Mouse (Mus musculus): ENCODE data around the gene Cfap61. TPM values are rescaled to one million over a fixed set of nuclear protein-coding genes. Genes with fewer than 3 reads are reported as not detected.
A peak's percentile ranks its signal among the peaks of the same experiment; 100 is the strongest.

Gene Cfap61
- polyA plus RNA-seq, 1 experiment from 2014 or later, result not detected

DNA sequence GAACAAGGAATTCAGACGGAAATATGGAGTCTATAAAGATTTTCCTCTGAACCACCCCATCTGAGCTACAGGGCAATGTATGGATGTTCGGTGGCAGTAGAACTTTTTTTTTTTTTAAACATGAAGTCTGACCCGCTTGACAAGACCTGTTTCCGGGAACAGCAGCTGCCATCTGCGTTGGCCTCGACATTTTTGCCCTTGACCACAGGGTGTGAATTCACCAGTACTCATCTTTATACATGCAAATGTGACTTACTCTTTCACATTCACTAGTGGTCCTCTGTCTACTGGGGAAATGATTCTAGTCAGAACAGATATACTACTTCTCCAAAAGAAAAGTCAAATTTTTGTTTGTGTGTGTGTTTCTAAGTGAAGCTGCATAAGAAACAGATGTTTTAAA lies 291.2 kb downstream of the Cfap61 start:
- Histone ChIP-seq H3K9me3 (ENCODE audit: low read length) (no peaks in the 10 kb centered on the region), H3K27me3 (ENCODE audit: insufficient read depth, low read length) (peaks cover 68% of the 10 kb centered on the region), H3K9ac (replicated peaks) (no peak overlapping the region), H3K4me1 (ENCODE audit: insufficient read depth) (peaks cover 23% of the 10 kb centered on the region), H3K36me3 (replicated peaks; ENCODE audit: insufficient read depth, low read length) (no peaks in the 10 kb centered on the region), H3K27ac (ENCODE audit: low read depth) (no peak overlapping the region), H3K4me3 (ENCODE audit: low read depth, low read length) (no peak overlapping the region), H3K4me2 (ENCODE audit: low read depth, low read length) (no peak overlapping the region)
- TF ChIP-seq EP300 (IDR thresholded peaks at IDR 0.05; ENCODE audit: low read depth) (no peak), CTCF (IDR thresholded peaks at IDR 0.05; ENCODE audit: low read depth) (no peak)
- WGBS (ENCODE audit: insufficient replicate concordance), result 13% methylated on average over 6 of the region's 6 CpGs
- DNase-seq, result no peak
- no peak for ATAC-seq

DNA sequence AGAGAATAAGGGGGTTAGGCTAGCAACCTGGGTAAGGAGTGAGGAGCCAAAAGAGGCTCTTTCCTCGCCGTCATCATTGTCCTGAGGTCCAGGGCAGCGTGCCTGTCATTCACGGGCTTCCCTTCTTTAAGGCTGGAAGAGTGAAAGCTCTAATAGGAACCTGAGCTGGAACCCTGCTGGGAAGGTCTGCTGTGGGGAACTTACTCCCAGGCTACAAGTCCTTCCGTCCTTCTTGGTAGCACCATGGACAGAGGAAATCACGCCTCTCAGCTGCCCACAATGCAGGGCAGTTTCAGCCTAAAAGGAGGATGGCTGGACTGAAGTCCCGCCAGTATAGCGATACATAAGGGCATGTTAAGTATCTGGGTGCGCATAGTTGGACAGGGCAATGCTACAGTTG lies 291.9 kb downstream of the Cfap61 start:
- Histone ChIP-seq H3K9me3 (ENCODE audit: low read length) (no peaks in the 10 kb centered on the region), H3K4me1 (ENCODE audit: insufficient read depth) (peaks cover 19% of the 10 kb centered on the region), H3K4me3 (ENCODE audit: low read depth, low read length) (no peak overlapping the region), H3K27me3 (ENCODE audit: insufficient read depth, low read length) (peaks cover 61% of the 10 kb centered on the region), H3K36me3 (replicated peaks; ENCODE audit: insufficient read depth, low read length) (no peaks in the 10 kb centered on the region), H3K27ac (ENCODE audit: low read depth) (no peak overlapping the region), H3K4me2 (ENCODE audit: low read depth, low read length) (no peak overlapping the region), H3K9ac (replicated peaks) (no peak overlapping the region)
- 6% methylated on average over 9 of the region's 9 CpGs for WGBS (ENCODE audit: insufficient replicate concordance)
- TF ChIP-seq CTCF (IDR thresholded peaks at IDR 0.05; ENCODE audit: low read depth) (no peak), EP300 (IDR thresholded peaks at IDR 0.05; ENCODE audit: low read depth) (no peak)
- DNase-seq (peak; percentile 33), ATAC-seq (no peak)

DNA sequence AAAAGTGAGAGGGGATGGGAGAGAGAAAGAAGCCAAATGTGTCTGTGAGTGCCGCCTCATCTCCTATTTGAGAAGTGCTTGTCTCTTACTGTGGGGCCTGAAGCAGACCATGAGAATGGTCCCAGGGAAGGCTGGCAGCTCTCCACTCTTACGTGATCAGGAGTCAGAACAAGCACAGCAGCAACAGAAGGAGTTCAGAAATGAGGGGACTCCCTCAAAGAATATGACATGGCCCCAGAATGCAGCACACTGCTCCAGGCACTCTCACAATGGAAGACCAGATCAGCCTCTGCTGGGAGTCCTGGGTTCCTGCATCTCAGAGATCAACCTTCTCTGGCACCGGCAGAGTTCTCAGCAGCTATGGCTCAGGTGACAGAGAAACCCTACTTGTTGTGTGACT lies 293.1 kb downstream of the Cfap61 start:
- DNase-seq, result no peak
- Histone ChIP-seq H3K9me3 (ENCODE audit: low read length) (no peaks in the 10 kb centered on the region), H3K36me3 (replicated peaks; ENCODE audit: insufficient read depth, low read length) (no peaks in the 10 kb centered on the region), H3K4me2 (ENCODE audit: low read depth, low read length) (no peak overlapping the region), H3K9ac (replicated peaks) (no peak overlapping the region), H3K4me3 (ENCODE audit: low read depth, low read length) (no peak overlapping the region), H3K27me3 (ENCODE audit: insufficient read depth, low read length) (peaks cover 52% of the 10 kb centered on the region), H3K4me1 (ENCODE audit: insufficient read depth) (peaks cover 9% of the 10 kb centered on the region; the same call in 1 of the 2 replicates), H3K27ac (ENCODE audit: low read depth) (no peak overlapping the region)
- WGBS (ENCODE audit: insufficient replicate concordance), result 54% methylated on average over 3 of the region's 3 CpGs
- ATAC-seq, result no peak
- TF ChIP-seq EP300 (IDR thresholded peaks at IDR 0.05; ENCODE audit: low read depth), result no peak
- TF ChIP-seq CTCF (IDR thresholded peaks at IDR 0.05; ENCODE audit: low read depth), result no peak

DNA sequence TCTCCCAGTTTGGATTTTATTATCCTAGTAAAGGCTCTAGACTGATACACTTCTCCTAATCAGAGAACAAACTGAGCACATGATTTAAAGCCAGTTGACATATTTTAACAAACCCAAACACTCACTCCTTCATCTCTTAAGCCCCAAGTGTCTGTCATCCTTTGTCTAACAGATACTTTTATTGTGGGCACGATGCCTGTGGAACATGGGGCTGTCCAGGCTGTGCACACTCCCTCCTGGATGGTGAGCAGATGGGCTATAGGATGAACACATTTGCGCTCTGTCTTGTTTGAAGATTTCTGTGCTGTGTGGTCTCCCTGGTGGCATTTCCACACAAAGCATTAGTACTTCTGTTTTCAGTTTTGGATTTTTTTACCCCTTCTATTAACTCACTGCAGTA lies 293.9 kb downstream of the Cfap61 start:
- no peak overlapping the region for H3K9ac ChIP-seq (replicated peaks)
- no peak for DNase-seq
- TF ChIP-seq CTCF (IDR thresholded peaks at IDR 0.05; ENCODE audit: low read depth) (no peak), EP300 (IDR thresholded peaks at IDR 0.05; ENCODE audit: low read depth) (no peak)
- 62% methylated on average over 2 of the region's 2 CpGs for WGBS (ENCODE audit: insufficient replicate concordance)
- H3K4me2 ChIP-seq (ENCODE audit: low read depth, low read length), result no peak overlapping the region
- no peak overlapping the region for H3K27ac ChIP-seq (ENCODE audit: low read depth)
- ATAC-seq, result no peak
- H3K4me3 ChIP-seq (ENCODE audit: low read depth, low read length), result no peak overlapping the region
- H3K27me3 ChIP-seq (ENCODE audit: insufficient read depth, low read length), result peaks cover 44% of the 10 kb centered on the region
- H3K36me3 ChIP-seq (replicated peaks; ENCODE audit: insufficient read depth, low read length), result no peaks in the 10 kb centered on the region
- H3K9me3 ChIP-seq (ENCODE audit: low read length), result no peaks in the 10 kb centered on the region
- H3K4me1 ChIP-seq (ENCODE audit: insufficient read depth), result peaks cover 1% of the 10 kb centered on the region; the same call in 1 of the 2 replicates

DNA sequence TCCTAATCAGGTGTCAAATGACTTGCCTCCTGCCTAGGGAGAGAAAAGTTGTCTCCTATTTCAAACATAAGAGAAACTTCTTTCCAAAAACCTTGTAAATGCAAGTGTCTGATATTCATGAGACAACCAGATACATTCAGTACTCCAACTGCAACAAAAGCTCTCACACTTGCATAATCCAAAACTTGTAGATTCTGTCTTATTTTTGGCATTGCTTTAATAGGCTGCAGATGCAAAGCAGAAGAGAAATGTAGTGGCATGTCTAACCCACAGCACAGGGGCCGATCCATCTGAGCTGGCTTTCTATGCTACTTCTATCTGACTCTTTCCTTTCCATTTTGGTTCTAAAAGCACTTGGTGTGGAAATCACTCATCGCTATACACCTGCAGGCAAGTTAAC lies 296.9 kb downstream of the Cfap61 start:
- H3K9ac ChIP-seq (replicated peaks), result no peak overlapping the region
- H3K27me3 ChIP-seq (ENCODE audit: insufficient read depth, low read length), result peaks cover 16% of the 10 kb centered on the region
- no peak overlapping the region for H3K4me3 ChIP-seq (ENCODE audit: low read depth, low read length)
- no peak for DNase-seq
- H3K36me3 ChIP-seq (replicated peaks; ENCODE audit: insufficient read depth, low read length), result no peaks in the 10 kb centered on the region
- no peak overlapping the region for H3K27ac ChIP-seq (ENCODE audit: low read depth)
- no peak for TF ChIP-seq EP300 (IDR thresholded peaks at IDR 0.05; ENCODE audit: low read depth)
- no peak for TF ChIP-seq CTCF (IDR thresholded peaks at IDR 0.05; ENCODE audit: low read depth)
- ATAC-seq, result no peak
- H3K4me1 ChIP-seq (ENCODE audit: insufficient read depth), result no peaks in the 10 kb centered on the region
- no peak overlapping the region for H3K4me2 ChIP-seq (ENCODE audit: low read depth, low read length)
- WGBS (ENCODE audit: insufficient replicate concordance), result 91% methylated on average over 2 of the region's 2 CpGs
- H3K9me3 ChIP-seq (ENCODE audit: low read length), result no peaks in the 10 kb centered on the region

DNA sequence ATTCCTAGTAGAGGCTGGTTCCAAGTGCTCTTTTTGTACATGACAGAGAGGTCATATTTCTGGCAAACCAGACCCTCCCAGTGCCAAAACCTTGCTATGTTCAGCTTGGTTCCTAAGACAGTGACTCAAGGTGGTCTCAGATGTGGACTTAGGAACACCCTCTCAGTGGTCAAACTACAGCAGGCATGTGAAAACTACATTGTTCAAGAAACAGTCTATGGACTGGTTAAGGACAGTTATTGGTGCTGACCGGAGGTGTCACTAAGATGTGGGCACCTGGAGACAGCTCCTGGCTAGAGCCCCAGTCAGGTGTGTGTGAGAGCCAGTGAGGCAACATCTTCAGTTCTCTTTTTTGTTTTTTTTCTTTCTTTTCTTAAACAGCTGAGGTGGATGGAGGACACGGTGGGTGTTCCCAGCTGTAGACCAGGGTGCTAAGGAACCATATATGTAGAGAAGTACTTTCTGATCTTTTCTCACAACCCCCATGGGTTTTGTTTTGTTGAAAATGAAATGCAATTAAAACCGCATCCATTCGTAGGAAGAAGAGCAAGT lies 304.7 kb downstream of the Cfap61 start:
- Histone ChIP-seq H3K36me3 (replicated peaks; ENCODE audit: insufficient read depth, low read length) (no peaks in the 10 kb centered on the region; the same call in 1 of the 2 replicates), H3K27me3 (ENCODE audit: insufficient read depth, low read length) (no peaks in the 10 kb centered on the region), H3K9me3 (ENCODE audit: low read length) (no peaks in the 10 kb centered on the region), H3K27ac (ENCODE audit: low read depth) (no peak overlapping the region), H3K9ac (replicated peaks) (no peak overlapping the region), H3K4me3 (ENCODE audit: low read depth, low read length) (no peak overlapping the region), H3K4me1 (ENCODE audit: insufficient read depth) (no peaks in the 10 kb centered on the region), H3K4me2 (ENCODE audit: low read depth, low read length) (no peak overlapping the region)
- no peak for TF ChIP-seq EP300 (IDR thresholded peaks at IDR 0.05; ENCODE audit: low read depth)
- no peak for TF ChIP-seq CTCF (IDR thresholded peaks at IDR 0.05; ENCODE audit: low read depth)
- ATAC-seq (no peak), DNase-seq (no peak)
- 76% methylated on average over 4 of the region's 4 CpGs for WGBS (ENCODE audit: insufficient replicate concordance)

DNA sequence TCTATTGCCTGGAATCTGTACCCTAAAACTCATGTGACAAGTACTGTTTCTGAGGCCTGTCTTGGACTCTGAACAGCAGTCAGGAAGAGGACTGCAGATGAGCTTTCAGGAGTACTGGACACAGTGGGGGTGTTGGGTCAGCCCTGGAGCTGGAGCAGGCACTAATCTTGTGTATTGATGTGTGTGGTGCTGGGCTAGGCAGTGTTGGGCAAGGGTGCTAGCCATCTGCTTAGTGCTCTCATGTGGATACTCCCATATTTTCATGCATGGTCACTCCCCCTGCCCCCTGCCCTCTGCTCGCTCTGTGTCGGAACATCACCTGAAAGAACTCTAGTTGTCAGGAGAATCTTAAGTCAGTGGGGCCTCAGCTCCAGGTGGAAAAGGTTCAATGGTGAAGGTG lies 309.5 kb downstream of the Cfap61 start:
- no peaks in the 10 kb centered on the region for H3K9me3 ChIP-seq (ENCODE audit: low read length)
- ATAC-seq (no peak), DNase-seq (no peak)
- H3K27me3 ChIP-seq (ENCODE audit: insufficient read depth, low read length), result no peaks in the 10 kb centered on the region
- H3K36me3 ChIP-seq (replicated peaks; ENCODE audit: insufficient read depth, low read length), result peaks cover 8% of the 10 kb centered on the region; the same call in 1 of the 2 replicates
- H3K4me2 ChIP-seq (ENCODE audit: low read depth, low read length), result no peak overlapping the region
- H3K4me3 ChIP-seq (ENCODE audit: low read depth, low read length), result no peak overlapping the region
- TF ChIP-seq EP300 (IDR thresholded peaks at IDR 0.05; ENCODE audit: low read depth) (no peak), CTCF (IDR thresholded peaks at IDR 0.05; ENCODE audit: low read depth) (no peak)
- 83% methylated on average over 2 of the region's 2 CpGs for WGBS (ENCODE audit: insufficient replicate concordance)
- no peaks in the 10 kb centered on the region for H3K4me1 ChIP-seq (ENCODE audit: insufficient read depth)
- H3K27ac ChIP-seq (ENCODE audit: low read depth), result no peak overlapping the region
- no peak overlapping the region for H3K9ac ChIP-seq (replicated peaks)

All from liver, postnatal 0 days (tissue).